Mouse (Mus musculus): ENCODE measurements around the gene Dhdds.
"Not testable (repeated sequence)": the region's sequence is repeated elsewhere in the genome, so short reads cannot be mapped to it uniquely, and the experiment has no call there.

The Dhdds gene

DNA sequence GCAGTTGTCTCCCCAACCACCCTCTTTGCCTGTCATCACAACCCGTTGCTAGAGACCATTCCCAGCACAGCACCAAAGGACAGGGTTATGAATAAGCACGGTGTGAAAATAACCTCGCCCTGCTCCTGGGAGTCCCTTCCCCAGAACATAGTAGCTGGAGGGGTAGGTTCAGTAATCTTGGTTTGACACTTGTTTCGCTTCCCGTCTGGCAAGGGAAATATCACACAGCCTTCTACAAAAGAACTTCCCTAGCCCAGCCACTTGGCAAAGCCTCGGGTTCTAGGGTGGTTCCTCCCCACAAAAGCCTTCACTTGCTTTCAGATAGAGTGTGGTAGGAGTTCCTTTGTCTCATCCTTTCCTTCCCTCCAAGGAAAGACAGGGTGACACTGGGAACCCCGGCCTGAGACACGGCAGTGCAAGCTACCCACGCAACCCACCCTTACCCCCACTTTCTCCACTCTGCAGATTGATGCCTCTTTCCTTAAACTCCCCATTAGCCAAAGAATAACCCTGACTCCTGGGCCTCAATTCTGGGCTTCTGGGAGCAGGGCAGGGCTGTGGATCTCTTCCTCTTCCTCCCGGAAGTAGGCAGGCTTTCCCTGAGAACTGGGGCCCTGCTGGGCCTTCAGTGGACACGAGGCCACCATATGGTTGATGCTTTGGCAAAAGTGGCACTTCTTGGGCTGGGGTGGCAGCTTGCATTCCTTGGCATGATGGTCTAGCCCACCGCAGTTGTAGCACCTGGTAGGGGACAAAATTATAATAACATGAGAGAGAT, 5.1 kb upstream of the Dhdds start:
- no peak for DNase-seq (ENCODE audit: low spot score)

DNA sequence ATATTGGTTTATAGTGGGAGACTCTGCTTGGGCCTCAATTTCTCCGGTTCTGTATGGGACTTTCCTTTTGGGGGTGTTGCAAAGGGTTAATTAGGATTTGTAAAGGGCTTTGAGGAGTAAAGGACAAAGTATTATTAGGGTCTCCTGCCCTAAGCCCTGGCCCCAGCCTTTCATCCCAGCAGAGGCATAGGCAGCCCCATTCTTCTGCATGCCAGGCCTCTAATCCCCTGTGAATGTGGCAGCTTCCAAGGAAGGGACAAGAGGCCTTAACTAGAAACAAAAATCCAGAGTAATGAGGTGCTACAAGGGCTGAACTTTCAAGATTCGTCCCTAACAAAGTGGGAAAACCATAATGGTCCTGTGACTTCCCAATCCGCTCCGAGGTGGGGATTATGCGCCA, 2.2 kb upstream of the Dhdds start:
- peak; percentile 53 for DNase-seq (ENCODE audit: low spot score)

- DNase-seq (ENCODE audit: low spot score), result no peak
These were observed 1.5 kb upstream of the Dhdds start for GRCm38 (mm10) chr4:134002246-134002645.

DNA sequence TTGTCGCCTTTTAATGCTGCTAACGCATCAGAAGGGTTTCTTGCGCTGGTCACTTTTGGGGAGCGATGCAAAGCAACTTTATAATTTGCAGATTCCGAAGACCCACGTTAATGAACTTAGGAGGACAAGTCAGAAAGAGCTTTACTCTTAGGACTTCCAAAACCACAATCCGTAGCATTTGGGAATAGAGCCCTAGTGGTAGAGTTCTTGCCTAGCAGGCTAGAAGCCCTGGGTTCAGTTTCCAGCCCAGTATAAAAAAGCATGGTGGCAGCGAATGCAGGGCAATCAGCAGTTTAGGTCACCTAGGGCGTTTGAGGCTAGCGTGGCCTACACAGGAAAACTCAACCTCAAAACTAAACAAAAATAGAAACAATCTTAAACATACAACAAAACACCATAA, 992 bp upstream of the Dhdds start:
- no peak for DNase-seq (ENCODE audit: low spot score)

GRCm38 (mm10) chr4:133994697-133995096, 6.0 kb downstream of the Dhdds start:
- no peak for DNase-seq (ENCODE audit: low spot score)

GRCm38 (mm10) chr4:133991087-133991660, 9.5 kb downstream of the Dhdds start:
- DNase-seq (ENCODE audit: low spot score), result no peak

DNA sequence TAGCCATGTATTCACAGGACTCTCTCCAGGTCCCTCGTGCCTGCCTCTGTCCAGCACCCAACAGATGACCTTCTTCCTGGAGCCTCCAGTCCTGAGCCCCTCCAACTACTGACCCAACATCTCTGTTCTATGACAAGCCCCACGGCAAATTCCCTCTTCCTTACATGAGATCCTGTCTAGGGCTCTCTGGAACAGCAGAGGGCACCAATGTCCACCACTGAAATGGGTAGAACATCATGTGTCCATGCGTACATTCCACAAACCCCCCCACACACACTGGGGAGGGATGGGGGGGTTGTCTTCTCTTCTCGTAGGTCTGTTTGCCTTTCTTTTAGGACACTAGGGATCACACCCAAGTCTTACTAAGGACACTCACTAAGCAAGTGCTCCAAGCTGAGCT, 10.7 kb downstream of the Dhdds start:
- DNase-seq (ENCODE audit: low spot score), result no peak

DNA sequence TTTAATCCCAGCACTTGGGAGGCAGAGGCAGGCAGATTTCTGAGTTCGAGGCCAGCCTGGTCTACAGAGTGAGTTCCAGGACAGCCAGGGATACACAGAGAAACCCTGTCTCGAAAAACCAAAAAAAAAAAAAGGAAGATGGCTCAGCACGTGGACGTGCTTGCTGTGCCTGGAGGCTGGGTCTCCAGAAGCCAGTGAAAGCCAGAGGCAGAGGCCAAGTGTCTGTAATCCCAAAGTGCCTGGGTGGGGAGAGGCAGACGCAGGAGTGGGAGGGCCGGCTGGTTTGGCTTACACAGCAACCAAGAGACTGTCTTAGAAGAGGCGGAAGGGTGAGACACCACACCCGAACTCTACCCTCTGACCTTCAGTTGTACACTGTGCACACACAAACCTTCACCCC, 12.4 kb downstream of the Dhdds start:
- DNase-seq (ENCODE audit: low spot score), result not testable (repeated sequence)

- DNase-seq (ENCODE audit: low spot score), result no peak
These were observed 17.8 kb downstream of the Dhdds start for GRCm38 (mm10) chr4:133982936-133983335.

DNA sequence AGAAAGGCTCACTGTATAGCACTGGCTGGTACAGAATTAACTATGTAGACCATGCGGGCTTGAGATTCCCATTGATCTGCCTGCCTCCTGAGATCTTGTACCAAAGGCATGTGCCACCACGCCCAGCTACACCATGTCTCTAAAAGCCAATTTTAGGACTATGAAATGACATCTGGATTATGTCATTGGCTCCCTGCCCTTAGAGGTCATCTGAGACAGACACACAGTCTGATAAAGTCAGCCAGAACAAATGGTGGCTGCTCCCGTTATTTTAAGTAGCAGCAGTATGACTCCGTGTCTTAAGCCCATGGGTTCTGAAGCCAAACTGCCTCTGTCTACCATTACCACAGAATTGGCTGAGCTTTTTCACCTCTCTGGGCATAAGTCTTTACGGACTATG, 20.2 kb downstream of the Dhdds start:
- no peak for DNase-seq (ENCODE audit: low spot score)

DNA sequence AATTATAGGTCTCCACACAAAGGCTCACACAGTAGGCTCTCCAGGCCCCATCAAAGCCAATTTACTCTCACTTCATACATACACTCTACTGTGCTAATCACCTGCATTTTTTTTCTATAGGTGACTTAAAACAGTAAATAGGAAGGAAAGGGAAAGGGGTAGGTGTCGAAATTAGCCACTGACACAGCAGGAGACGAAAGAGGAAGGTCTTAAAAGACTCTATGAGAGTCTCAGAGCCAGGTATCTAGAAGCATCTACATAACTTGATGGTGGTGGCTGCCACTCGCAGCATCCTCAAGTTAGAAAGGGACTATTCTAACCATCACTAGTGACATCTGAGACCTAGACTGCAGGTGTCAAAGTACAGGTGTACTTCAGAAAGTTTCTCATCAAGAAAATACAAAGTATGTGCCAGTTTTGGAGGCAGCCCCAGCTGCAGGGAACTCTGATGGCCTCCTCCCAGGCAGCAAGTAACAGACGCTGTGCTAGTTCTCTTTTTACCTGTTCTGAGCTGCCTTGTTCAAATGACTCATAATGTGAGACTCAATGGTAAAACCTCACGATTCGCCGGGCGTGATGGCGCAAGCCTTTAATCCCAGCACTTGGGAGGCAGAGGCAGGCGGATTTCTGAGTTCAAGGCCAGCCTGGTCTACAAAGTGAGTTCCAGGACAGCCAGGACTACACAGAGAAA, 22.6 kb downstream of the Dhdds start:
- no peak for DNase-seq (ENCODE audit: low spot score)

DNA sequence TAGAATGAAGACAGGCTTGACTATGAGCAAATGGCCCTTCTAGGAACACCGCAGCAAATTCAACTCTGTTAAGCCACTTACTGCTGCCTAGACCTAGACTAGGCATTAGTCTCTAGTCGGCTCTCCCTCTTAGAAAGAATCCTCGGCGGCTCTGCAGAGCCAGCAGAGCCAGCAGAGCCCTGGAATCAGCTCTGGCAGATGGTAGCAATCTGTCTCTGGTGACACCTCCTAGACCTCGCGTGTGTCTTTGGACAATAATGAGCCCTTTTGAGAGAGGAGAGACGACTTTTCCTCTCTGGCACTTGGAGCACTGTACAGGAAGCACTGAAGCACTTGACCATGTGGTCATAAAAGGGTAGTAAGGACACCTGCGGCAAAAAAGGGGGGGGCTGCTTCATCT, 29.0 kb downstream of the Dhdds start:
- DNase-seq (ENCODE audit: low spot score), result no peak

GRCm38 (mm10) chr4:133970876-133971275, 29.8 kb downstream of the Dhdds start:
- no peak for DNase-seq (ENCODE audit: low spot score)

DNA sequence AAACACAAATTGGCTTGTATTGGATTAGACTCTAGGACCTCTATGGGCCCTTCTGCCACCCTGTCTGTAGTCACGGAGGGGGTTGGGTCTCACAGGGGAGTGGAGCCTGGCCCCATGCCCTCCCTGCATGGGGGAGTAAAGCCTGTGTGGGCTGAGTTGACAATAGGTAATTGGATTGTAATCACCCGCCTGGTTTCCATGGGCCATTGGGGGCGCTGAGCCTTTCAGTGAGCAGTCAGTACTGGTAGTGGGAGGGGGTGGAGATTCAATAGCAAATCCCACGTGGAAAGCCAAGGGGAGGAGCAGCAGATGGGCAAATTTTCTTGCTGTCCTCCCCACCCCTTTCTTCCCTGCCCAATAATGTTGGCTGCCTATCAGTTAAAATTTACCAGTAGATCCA, 30.5 kb downstream of the Dhdds start:
- DNase-seq (ENCODE audit: low spot score), result peak; percentile 54

GRCm38 (mm10) chr4:133969114-133969770, 31.5 kb downstream of the Dhdds start:
- DNase-seq (ENCODE audit: low spot score), result no peak

DNA sequence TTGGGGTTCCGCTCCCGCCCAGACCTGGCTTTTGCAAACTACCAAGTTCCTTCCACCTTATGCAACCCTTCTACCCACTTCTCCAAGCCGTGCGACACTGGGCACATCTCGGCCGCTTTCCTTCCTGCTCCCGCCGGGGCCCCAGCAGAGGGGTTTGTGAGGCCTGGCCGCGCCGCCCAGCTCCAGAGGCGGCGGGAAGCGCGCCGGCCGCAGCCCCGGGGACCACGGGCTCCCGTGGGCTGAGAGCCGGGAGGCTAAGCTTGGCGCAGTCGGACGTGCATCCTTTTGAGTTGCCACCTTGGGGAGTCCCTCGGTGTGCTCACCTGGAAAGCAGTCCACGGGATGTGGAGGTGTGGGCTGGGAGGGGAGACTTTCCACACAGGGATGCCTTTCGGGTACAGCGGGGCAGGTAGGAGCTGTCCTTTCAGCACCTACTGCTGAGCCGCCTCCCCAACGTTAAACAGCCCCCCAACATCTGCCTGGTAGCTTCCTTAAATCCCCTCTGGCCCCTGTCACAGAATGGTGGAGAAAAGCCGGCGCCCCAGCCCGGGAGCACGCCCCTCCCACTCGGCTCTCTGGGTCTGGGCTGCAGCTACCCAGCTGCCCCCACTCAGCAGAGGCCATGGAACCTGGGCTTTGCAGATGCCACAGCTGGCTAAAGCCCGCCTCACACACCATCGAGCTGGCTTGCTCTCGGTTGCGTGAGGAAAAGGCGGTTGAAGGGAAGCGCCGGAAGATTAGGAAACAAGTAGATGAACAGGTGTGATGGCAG, 32.4 kb downstream of the Dhdds start, which contains the start of gene Hmgn2:
Gene Hmgn2 (minus strand): TSS at position 501 of the 772 bp plus-strand sequence.
- peak; percentile 76 for DNase-seq (ENCODE audit: low spot score)

- peak; percentile 99 for DNase-seq (ENCODE audit: low spot score)
These were observed 32.9 kb downstream of the Dhdds start for GRCm38 (mm10) chr4:133967866-133968149.

GRCm38 (mm10) chr4:133967138-133967865, 33.4 kb downstream of the Dhdds start:
- peak; percentile 97 for DNase-seq (ENCODE audit: low spot score)

GRCm38 (mm10) chr4:133966271-133966940, 34.3 kb downstream of the Dhdds start:
- DNase-seq (ENCODE audit: low spot score), result no peak

DNA sequence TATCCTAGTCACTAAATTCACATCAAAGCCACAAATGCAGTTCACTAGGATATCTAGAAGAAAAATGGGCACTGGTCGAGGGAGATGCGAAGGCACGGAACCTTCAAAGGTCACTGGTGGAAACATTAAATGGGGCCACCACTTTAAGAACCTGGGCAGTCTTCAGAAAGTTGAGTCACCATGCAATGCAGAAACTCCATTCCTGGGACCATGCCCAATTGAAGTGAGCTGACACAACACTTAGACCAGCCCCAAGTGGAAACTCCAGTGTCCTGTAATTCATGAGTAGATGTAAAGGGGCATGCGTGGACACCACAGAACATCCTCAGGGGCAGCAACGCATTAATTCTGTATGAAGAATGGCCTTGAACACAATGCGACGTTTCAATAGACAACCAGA, 38.2 kb downstream of the Dhdds start:
- DNase-seq (ENCODE audit: low spot score), result no peak

- DNase-seq (ENCODE audit: low spot score), result no peak
These were observed 41.8 kb downstream of the Dhdds start for GRCm38 (mm10) chr4:133958884-133959283.

All from embryo, embryonic 10.5 days (tissue).